Mouse (Mus musculus) E14TG2a.4 (cell line): ENCODE measurements at regions not wholly inside any gene's neighbourhood (a gene's known extent, or its start where the extent isn't known, plus 50 kb on each side); places are given as distances from the start of the nearest gene placed in this dataset.

Experiments
- H3K27me3 ChIP-seq: 2 replicates; pipeline ENCODE4 v1.6.1; 2014; ENCODE audit warnings: low read length, control low read depth; ENCODE audit not compliant: insufficient read depth
- H3K36me3 ChIP-seq: 2 replicates; pipeline ENCODE4 v1.6.1; 2014; ENCODE audit warnings: low read length, control low read depth; ENCODE audit not compliant: insufficient read depth
- H3K4me1 ChIP-seq: replicated peaks from 2 replicates; pipeline ENCODE4 v1.6.1; 2014; ENCODE audit warnings: low read depth, low read length, control low read depth
- H3K4me3 ChIP-seq: replicated peaks from 2 replicates; pipeline ENCODE4 v1.5.1; 2014; ENCODE audit warnings: mild to moderate bottlenecking, low read length
- H3K9me3 ChIP-seq: 2 replicates; pipeline ENCODE4 v1.6.1; 2014; ENCODE audit warnings: low read length, control low read depth
- CTCF ChIP-seq: conservative IDR thresholded peaks from 2 replicates; pipeline ENCODE4 v1.5.1; 2014; ENCODE audit warnings: low read length
- NANOG ChIP-seq: IDR thresholded peaks from 2 replicates; pipeline ENCODE4 v1.6.1; 2014; ENCODE audit warnings: borderline replicate concordance, low read length, mixed read lengths
- POU5F1 ChIP-seq: IDR thresholded peaks from 2 replicates; pipeline ENCODE4 v1.6.1; 2014; ENCODE audit warnings: low read length, borderline replicate concordance

DNA sequence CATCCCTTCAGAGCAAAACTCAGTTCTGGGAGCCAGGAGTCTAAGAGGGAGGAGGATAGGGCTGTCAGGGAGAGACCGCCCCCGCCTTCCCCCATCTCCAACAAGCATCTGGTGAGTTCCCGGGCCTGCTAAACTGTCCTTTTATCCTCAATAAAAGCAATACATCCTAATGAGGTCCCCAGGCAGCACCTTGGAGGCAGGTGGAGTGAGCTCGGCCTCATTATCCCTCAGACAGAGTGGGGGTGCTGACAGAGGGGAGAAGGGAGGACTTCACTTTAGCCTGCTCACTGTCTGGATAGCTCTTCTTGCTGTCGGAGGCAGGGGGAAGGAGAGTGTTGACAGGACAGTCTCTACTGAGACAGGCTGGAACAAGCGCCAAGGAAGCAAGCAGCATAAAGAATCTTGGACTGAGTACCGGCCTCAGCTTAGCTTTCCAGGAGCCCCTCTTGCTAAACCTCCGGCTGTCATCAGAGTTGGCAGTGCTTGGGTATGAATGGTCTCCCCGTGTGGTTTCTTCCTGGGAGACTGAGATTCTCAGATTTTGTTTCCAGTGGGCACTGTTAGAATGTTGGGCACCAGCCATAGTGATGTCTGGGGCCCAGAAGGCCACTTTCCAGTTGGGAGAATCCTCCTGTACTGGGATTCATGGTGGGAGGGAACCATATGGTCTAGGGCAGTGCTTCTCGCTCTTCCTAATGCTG is 537.3 kb downstream of the Tbc1d22a start:
- no peak for TF ChIP-seq CTCF
- no peak for TF ChIP-seq NANOG
- no peak for TF ChIP-seq POU5F1
- H3K4me3 ChIP-seq, result no peak overlapping the region

DNA sequence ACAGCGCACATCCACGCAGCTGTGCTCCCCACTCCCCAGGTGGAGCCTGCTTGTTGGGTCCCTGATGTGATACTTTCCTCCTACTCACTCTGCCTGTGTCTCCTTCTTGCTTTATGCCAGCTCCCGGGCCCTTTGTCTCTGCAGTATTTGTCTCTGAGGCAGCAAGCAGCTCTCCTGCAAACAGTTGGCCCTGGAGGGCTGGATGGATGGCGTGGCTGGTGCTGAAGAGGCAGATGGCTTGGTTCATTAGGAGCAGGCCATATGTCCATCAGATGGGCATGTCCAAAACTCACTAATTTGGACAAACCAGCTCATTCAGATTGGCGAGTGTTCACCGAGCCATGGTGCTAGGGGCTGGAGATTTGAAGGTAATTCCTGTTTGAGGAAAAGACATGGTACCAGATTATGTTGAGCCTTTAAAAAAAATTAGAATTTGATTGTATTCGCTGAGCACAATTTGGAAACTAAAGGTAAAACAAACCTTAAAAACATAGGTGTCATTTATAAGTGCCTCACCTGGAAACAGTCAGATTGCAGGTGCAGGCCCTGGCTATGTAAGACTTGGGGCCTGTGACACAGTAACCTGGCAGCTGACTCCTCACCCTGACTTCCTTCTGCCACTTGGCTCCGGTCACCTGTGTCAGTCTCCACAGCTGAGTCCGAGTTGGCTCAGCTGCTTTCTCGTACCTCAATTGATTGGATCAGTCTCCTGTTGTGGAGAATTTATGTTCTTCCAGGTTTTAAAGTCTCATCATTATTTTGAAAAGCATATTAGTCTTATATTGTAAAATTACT is 549.5 kb downstream of the Tbc1d22a start:
- Histone ChIP-seq H3K9me3 (no peaks in the 10 kb centered on the region), H3K36me3 (no peaks in the 10 kb centered on the region), H3K27me3 (no peaks in the 10 kb centered on the region), H3K4me3 (no peak overlapping the region), H3K4me1 (no peaks in the 10 kb centered on the region)
- TF ChIP-seq CTCF (no peak), POU5F1 (no peak), NANOG (no peak)

More for the DNA sequence above, 537.3 kb downstream of the Tbc1d22a start:
- Histone ChIP-seq H3K9me3 (no peaks in the 10 kb centered on the region), H3K36me3 (no peaks in the 10 kb centered on the region), H3K27me3 (no peaks in the 10 kb centered on the region), H3K4me1 (no peaks in the 10 kb centered on the region)

DNA sequence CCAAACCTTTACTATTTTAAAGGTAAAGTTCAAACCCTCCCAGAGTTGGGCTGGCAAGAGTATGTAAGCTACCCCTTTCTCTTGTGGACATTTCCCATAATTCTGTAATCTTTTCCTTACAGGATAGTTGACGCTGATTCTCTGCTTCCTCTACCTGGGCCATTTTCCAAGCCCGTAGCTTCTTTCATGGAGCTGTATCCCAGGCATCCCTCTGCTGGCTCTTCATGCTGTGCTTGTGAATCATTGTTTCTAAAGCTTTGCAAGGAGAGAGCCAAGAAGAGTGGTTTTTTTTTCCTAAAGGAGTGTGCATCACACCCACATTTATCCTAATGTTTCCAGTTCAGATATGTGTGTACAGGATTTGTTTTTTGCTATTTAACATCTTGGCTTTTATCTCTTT is 553.4 kb downstream of the Tbc1d22a start:
- no peak for TF ChIP-seq NANOG
- TF ChIP-seq CTCF, result no peak
- Histone ChIP-seq H3K36me3 (no peaks in the 10 kb centered on the region), H3K27me3 (no peaks in the 10 kb centered on the region), H3K4me1 (no peaks in the 10 kb centered on the region), H3K4me3 (no peak overlapping the region), H3K9me3 (no peaks in the 10 kb centered on the region)

DNA sequence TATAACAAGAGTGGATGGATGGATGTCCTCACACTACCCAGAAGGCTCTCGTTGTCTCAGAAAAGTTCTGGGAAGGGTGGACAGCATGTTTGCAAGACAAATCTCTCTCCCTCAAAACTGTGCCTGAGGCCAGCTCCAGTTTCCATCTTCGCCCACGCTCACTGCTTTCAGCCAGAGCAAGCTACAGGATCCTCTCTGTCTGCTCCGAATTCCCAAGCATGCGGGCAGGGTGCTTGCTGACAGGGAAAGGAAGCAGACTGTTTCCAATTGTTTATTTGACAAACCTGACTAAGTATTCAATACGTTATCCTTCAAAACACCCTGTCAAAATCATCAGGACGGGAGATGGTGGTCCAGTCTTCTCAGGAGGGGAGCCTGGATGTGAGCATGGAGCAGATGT is 558.8 kb downstream of the Tbc1d22a start:
- H3K4me1 ChIP-seq, result no peaks in the 10 kb centered on the region
- no peak overlapping the region for H3K4me3 ChIP-seq
- no peaks in the 10 kb centered on the region for H3K27me3 ChIP-seq

DNA sequence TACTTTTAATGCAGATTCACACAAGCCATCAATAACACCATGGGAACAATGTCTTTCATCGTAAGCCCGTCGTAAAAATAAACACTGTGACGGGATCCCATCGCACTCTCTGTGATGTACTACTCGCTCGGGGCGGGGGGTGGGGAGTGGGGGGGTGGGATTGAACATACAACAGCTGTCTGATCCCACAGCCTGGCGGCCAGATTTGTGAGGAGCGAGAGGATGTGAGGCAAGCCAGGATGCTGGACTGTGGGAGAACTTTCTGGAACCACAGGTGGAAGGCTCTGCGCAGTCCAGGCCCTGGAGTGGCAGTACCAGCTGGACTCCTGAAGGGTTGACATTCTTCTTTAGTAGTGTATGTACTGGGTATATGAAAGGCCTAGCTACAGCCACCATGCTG is 563.7 kb downstream of the Tbc1d22a start:
- H3K27me3 ChIP-seq, result no peaks in the 10 kb centered on the region
- no peaks in the 10 kb centered on the region; the same call in 1 of the 2 replicates for H3K4me1 ChIP-seq
- H3K36me3 ChIP-seq, result no peaks in the 10 kb centered on the region
- no peaks in the 10 kb centered on the region for H3K9me3 ChIP-seq
- no peak overlapping the region for H3K4me3 ChIP-seq
- no peak for TF ChIP-seq CTCF
- no peak for TF ChIP-seq POU5F1
- TF ChIP-seq NANOG, result no peak

More for the DNA sequence above, 558.8 kb downstream of the Tbc1d22a start:
- Histone ChIP-seq H3K9me3 (no peaks in the 10 kb centered on the region), H3K36me3 (no peaks in the 10 kb centered on the region)
- TF ChIP-seq CTCF, result no peak
- no peak for TF ChIP-seq POU5F1
- no peak for TF ChIP-seq NANOG

DNA sequence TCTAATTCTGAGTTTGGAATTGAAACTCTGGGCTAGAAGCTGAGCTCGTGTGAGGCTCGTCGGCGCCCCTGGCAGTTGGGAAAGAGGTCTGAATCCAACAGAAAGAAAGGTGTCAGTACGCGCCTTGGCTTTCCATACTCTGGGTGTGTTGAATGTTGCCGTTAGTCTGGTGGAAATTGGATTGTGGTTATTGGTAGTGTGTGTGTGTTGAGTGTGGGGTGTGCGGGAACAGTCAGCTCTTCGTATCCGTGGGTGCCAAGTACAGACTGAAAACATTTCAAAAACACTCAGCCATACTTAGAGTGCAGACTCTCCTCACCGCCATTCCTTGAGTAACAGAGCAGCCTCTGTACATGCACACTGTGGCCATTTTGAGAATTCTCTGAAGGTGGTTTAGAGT is 566.9 kb downstream of the Tbc1d22a start:
- no peaks in the 10 kb centered on the region for H3K36me3 ChIP-seq
- no peak overlapping the region for H3K4me3 ChIP-seq
- H3K9me3 ChIP-seq, result no peaks in the 10 kb centered on the region
- TF ChIP-seq CTCF (no peak), POU5F1 (no peak), NANOG (no peak)
- H3K4me1 ChIP-seq, result no peaks in the 10 kb centered on the region; the same call in 1 of the 2 replicates
- H3K27me3 ChIP-seq, result no peaks in the 10 kb centered on the region

DNA sequence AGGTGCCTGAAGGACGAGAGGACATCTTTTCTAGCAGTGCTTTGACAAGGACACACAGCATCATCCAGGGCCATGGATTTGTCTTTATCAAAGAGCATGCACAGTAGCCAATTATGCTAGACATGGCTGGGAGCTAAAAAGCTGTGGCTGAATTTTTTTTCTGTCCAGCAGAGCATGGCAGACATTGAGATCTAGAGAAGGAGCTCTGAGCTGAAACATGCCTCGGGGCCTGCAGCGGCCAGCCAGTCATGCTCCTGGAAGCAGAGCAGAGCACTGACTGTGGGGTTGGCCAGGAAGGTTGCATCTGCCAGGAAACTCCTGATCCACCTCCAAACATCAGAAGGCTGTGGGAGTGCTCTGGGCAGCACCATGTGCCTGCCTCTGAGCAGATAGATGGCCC is 580.5 kb downstream of the Tbc1d22a start:
- TF ChIP-seq POU5F1 (no peak), NANOG (no peak), CTCF (no peak)
- Histone ChIP-seq H3K27me3 (no peaks in the 10 kb centered on the region), H3K4me1 (no peaks in the 10 kb centered on the region), H3K9me3 (no peaks in the 10 kb centered on the region), H3K4me3 (no peak overlapping the region), H3K36me3 (no peaks in the 10 kb centered on the region)

DNA sequence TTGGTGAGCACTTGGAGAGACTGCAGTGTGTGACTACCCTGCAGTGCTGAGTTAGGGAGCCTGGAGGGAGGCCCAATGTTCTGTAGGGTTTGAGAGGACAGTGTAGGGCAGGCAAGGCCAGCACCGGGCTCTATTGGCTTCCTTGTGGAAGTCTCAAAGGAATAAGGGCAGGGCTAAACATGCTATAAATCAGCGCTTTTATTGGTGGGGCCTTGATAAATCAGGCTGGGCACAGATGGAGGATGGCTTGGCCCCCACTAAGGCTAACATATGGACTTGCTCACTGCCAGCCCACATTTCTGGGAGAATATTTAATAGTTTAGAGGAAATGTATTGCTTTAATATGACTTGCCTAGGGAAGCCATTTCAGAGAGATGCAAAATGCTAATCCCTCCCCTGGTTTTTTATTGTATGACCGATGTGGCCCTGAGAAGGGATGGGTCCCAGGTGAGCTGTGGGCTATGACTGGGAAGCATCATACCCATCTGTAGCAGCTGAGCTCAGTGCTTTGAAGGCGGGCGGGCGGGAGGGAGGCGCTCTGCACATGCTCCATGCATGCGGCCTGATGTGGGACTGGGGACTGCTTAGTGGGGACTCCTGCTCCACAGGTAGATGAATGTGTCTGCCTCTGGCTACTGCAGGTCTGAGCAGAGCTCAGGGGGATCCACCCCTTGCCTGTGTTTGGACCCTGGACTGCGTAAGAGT is 584.4 kb downstream of the Tbc1d22a start:
- TF ChIP-seq NANOG (no peak), POU5F1 (no peak), CTCF (no peak)
- Histone ChIP-seq H3K27me3 (no peaks in the 10 kb centered on the region), H3K4me1 (no peaks in the 10 kb centered on the region), H3K4me3 (no peak overlapping the region), H3K36me3 (no peaks in the 10 kb centered on the region), H3K9me3 (no peaks in the 10 kb centered on the region)
